9 mouse cellular contexts compared by ENCODE assay signal in the genomic region with DNA sequence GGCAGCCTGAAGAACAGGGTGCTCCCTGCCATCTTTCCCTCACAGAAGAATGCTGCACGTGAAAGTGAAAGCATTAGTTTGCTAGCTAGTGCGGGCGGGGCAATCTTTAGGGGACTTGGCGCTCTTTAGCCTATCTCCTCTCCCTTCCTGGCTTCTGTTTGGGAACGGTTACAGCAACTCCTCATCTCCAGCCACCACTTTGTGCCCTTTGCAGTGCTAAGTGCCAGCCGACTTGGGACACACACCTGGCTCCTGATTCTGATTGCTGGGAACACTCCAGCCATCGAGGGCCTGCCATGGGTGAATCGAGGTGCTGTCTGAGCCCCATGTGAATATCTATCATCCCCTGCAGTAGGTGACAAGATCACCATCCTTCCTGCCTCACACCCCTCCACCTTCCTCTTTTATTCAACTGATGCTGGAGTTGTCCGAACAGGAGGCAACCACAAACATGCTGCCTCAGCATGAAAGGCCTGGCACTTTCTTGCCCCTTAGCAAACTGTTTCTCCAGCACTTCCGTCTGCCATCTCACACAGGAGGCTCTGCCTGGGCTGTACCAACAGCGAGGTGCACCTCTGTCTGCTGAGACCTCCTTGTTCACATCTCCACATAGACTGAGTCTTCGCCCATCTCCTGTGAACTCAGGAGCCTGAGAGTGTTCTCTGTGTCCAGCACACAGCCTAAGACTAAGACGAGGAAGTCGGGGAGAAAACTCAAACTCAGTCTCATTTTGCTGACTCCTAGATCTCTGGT.
DNase-seq lines count a peak whose midpoint lies in the region; ATAC-seq lines count a peak whose summit lies in the region.
"Had no signal": no experiment of that assay in that cellular context is flagged by ENCODE, and none has a peak within 500 bp of the region (broad histone marks: within the 10 kb centered on the region; RNA-seq: fewer than 3 reads in every experiment).

No protein-coding gene starts in this region.

- peaks cover 12% of the 10 kb centered on the region; the same call in 1 of the 2 replicates for H3K4me1 ChIP-seq in liver, embryonic 15.5 days (replicated peaks)
- H3K4me1 ChIP-seq: neural tube, embryonic 12.5 days had no signal

- H3K9me3 ChIP-seq in liver, embryonic 15.5 days (replicated peaks): no peaks in the 10 kb centered on the region
- H3K9me3 ChIP-seq: embryonic facial prominence, embryonic 13.5 days; neural tube, embryonic 12.5 days had no signal

- no peaks in the 10 kb centered on the region for H3K27me3 ChIP-seq in liver, embryonic 15.5 days
- H3K27me3 ChIP-seq: embryonic facial prominence, embryonic 13.5 days; neural tube, embryonic 12.5 days had no signal

- no peak overlapping the region for H3K9ac ChIP-seq in liver, embryonic 15.5 days
- H3K9ac ChIP-seq: embryonic facial prominence, embryonic 13.5 days; neural tube, embryonic 12.5 days had no signal

- H3K4me3 ChIP-seq in liver, embryonic 15.5 days (replicated peaks): no peak overlapping the region; the same call in 1 of the 2 replicates
- H3K4me3 ChIP-seq: embryonic facial prominence, embryonic 13.5 days; neural tube, embryonic 12.5 days had no signal

- H3K36me3 ChIP-seq in liver, embryonic 15.5 days (replicated peaks): no peaks in the 10 kb centered on the region
- H3K36me3 ChIP-seq: embryonic facial prominence, embryonic 13.5 days; neural tube, embryonic 12.5 days had no signal

- H3K27ac ChIP-seq in liver, embryonic 15.5 days (replicated peaks): no peak overlapping the region
- H3K27ac ChIP-seq: embryonic facial prominence, embryonic 13.5 days; neural tube, embryonic 12.5 days had no signal

- peak overlapping the region; percentile 48 for H3K4me2 ChIP-seq in liver, embryonic 15.5 days
- H3K4me2 ChIP-seq: embryonic facial prominence, embryonic 13.5 days; neural tube, embryonic 12.5 days had no signal

- peak; percentile 49 for DNase-seq in T-cell, adult 2 months (ENCODE audit: low spot score)
- DNase-seq in spleen, postnatal 4 days (ENCODE audit: low spot score in 2 of 2): peak; percentile 19 to 65
- no peak for DNase-seq in right cerebral cortex, adult 18-20 months
- DNase-seq in embryo, embryonic 11 days: no peak

- peak; percentile 86 for ATAC-seq in granulocyte monocyte progenitor cell, adult 5-6 weeks (replicated peaks; ENCODE audit: poor library complexity, severe bottlenecking)
- no peak for ATAC-seq in liver, embryonic 15.5 days (ENCODE audit: insufficient read depth)
- ATAC-seq in frontal cortex, adult (ENCODE audit: low TSS enrichment): no peak

- WGBS in liver, embryonic 15.5 days (ENCODE audit: insufficient replicate concordance): 21% methylated on average over 14 of the region's 14 CpGs

Comparison
In these comparisons a context has a peak if more than half of its experiments do, and no peak if none do; other contexts are left out.
1. DNase-seq: peak in T-cell, adult 2 months (single experiment) and spleen, postnatal 4 days (2 of 2); none in right cerebral cortex, adult 18-20 months (single experiment) and embryo, embryonic 11 days (single experiment).